Mouse (Mus musculus): ENCODE results near the gene Pcnx.

DNA sequence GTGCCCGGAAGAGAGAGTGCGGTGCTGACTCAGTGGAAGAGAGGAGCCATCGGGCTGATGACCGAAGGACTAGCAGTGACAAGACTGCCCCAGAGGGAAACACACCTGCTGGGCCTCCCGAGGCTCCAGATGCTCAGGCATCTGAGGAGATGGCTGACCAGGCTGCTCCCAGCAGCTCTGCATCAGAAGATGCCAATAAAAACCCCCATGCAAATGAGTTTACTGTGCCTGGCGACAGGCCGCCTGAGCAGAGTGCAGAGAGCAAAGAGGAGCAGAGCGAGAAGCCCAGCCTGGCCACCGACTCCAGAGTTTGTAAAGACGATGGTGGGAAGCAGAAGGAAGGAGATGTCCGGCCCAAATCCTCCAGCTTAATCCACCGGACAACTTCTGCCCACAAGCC, 58.5 kb downstream of the Pcnx start:
- TF ChIP-seq POLR2A (IDR thresholded peaks at IDR 0.05; ENCODE audit: low read depth, low read length) (no peak), CTCF (IDR thresholded peaks at IDR 0.05; ENCODE audit: extremely low read depth, insufficient read length, insufficient replicate concordance, low read depth, low read length) (no peak)
